In the genomic region with DNA sequence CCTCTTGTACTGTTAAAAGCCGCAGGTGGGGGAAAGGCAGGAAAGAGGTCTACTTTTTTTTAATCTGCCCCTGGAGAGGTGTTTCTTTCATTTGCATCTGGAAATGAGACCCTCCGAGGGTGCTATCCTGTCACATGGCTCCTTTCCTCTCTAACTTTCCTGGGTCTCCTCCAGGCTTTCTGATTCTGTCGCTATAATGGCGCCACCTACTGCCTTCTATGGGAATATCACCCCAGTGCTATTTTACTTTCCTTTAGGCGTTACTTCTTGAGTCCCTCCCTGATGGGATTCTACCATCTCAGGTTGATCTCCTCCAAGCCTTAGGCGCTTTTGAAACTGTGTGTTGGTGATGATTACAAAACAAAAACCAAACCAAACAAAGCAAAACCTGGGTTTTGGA, we compare ENCODE assay signal across 8 mouse cellular contexts. TPM values are rescaled to one million over a fixed set of nuclear protein-coding genes. Genes with fewer than 3 reads are reported as not detected.
DNase-seq lines count a peak whose midpoint lies in the region; ATAC-seq lines count a peak whose summit lies in the region.

No protein-coding gene starts in this region.

- H3K27ac ChIP-seq in kidney, embryonic 16.5 days (ENCODE audit: low read length) = no peak overlapping the region
- H3K27ac ChIP-seq in forebrain, embryonic 15.5 days (replicated peaks) = no peak overlapping the region

- no peak overlapping the region for H3K4me3 ChIP-seq in kidney, embryonic 16.5 days (ENCODE audit: low read length)
- no peak overlapping the region for H3K4me3 ChIP-seq in forebrain, embryonic 15.5 days

- H3K4me1 ChIP-seq in kidney, embryonic 16.5 days (ENCODE audit: insufficient read depth, low read length) = no peaks in the 10 kb centered on the region
- no peaks in the 10 kb centered on the region for H3K4me1 ChIP-seq in forebrain, embryonic 15.5 days

- no peak overlapping the region for H3K9ac ChIP-seq in kidney, embryonic 16.5 days (replicated peaks; ENCODE audit: low read length)
- H3K9ac ChIP-seq in forebrain, embryonic 15.5 days (replicated peaks) = no peak overlapping the region

- H3K4me2 ChIP-seq in kidney, embryonic 16.5 days (replicated peaks; ENCODE audit: low read depth, low read length) = no peak overlapping the region
- H3K4me2 ChIP-seq in forebrain, embryonic 15.5 days (replicated peaks) = no peak overlapping the region

- no peaks in the 10 kb centered on the region for H3K9me3 ChIP-seq in kidney, embryonic 16.5 days (ENCODE audit: low read length)
- no peaks in the 10 kb centered on the region for H3K9me3 ChIP-seq in forebrain, embryonic 15.5 days

- H3K27me3 ChIP-seq in kidney, embryonic 16.5 days (ENCODE audit: insufficient read depth, low read length) = no peaks in the 10 kb centered on the region
- H3K27me3 ChIP-seq in forebrain, embryonic 15.5 days = no peaks in the 10 kb centered on the region

- no peak for ATAC-seq in kidney, embryonic 16.5 days (ENCODE audit: low FRiP score, low TSS enrichment)
- ATAC-seq in forebrain, embryonic 15.5 days (replicated peaks) = no peak

- 36% methylated on average over 6 of the region's 6 CpGs for WGBS in kidney, embryonic 16.5 days
- WGBS in forebrain, embryonic 15.5 days = 40% methylated on average over 6 of the region's 6 CpGs

- H3K36me3 ChIP-seq in kidney, embryonic 16.5 days (ENCODE audit: insufficient read depth, low read length) = no peaks in the 10 kb centered on the region
- no peaks in the 10 kb centered on the region for H3K36me3 ChIP-seq in forebrain, embryonic 15.5 days

- DNase-seq in adrenal gland, postnatal 14 days = peak; percentile 51
- DNase-seq in adrenal gland, postnatal 25 days = no peak
- DNase-seq in kidney, adult 9 months = peak; percentile 58
- DNase-seq in NIH3T3 (ENCODE audit: low read depth) = peak; percentile 57
- DNase-seq in kidney, postnatal 10 days = peak; percentile 51
- peak; percentile 30 for DNase-seq in right cerebral cortex, postnatal 4 days

RNA-seq across cellular contexts. Expression of a gene that starts 22.1 kb away (rescaled TPM):
- total RNA-seq in adrenal gland, postnatal 14 days (2021) = 0.07 TPM in 1 of 2 replicates, not detected in the other
- total RNA-seq in adrenal gland, postnatal 25 days (2021) = not detected in 2 replicates
- polyA plus RNA-seq in kidney, embryonic 16.5 days (2015; fragmentation: Nextera tagmentation; extraction: Ambion mirVana) = 4.7 and 5.1 TPM in 2 replicates
- 0.08 and 0.48 TPM in 2 replicates for polyA plus RNA-seq in forebrain, embryonic 15.5 days (2015; fragmentation: Nextera tagmentation; extraction: Ambion mirVana)

RNA-seq across cellular contexts. Expression of a gene that starts 47.7 kb away (rescaled TPM):
- 21.4 and 24.3 TPM in 2 replicates for total RNA-seq in adrenal gland, postnatal 14 days (2021)
- total RNA-seq in adrenal gland, postnatal 25 days (2021) = 19.9 and 21.0 TPM in 2 replicates
- 16.3 and 17.7 TPM in 2 replicates for polyA plus RNA-seq in kidney, embryonic 16.5 days (2015; fragmentation: Nextera tagmentation; extraction: Ambion mirVana)
- 14.7 and 15.5 TPM in 2 replicates for polyA plus RNA-seq in forebrain, embryonic 15.5 days (2015; fragmentation: Nextera tagmentation; extraction: Ambion mirVana)

RNA-seq across cellular contexts. Expression of a gene that starts 47.8 kb away (rescaled TPM):
- 18.6 and 20.5 TPM in 2 replicates for total RNA-seq in adrenal gland, postnatal 14 days (2021)
- 26.2 and 27.3 TPM in 2 replicates for total RNA-seq in adrenal gland, postnatal 25 days (2021)
- 29.9 TPM in 2 replicates for polyA plus RNA-seq in kidney, embryonic 16.5 days (2015; fragmentation: Nextera tagmentation; extraction: Ambion mirVana)
- polyA plus RNA-seq in forebrain, embryonic 15.5 days (2015; fragmentation: Nextera tagmentation; extraction: Ambion mirVana) = 34.2 and 34.9 TPM in 2 replicates
